Comparison of ENCODE assay signal across 28 mouse cellular contexts in the genomic region with DNA sequence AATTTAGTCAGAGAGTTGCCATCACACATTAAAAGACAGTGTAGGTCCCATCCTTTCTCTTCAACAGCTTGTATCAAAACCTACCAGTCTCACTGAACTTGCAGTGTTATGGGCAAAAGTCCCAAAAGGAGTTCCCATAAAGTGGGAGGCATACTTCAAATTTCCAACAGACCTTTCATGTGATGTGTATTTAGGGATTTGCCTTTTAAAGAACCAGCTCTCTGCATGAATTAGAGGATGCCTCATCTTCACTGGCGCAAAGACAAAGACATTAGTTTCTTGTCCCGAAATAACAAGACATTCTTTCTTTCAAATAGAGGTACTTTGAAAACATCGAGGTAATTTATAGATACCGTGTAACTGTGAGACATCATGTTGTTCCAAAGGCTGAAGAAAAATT. TPM values are rescaled to one million over a fixed set of nuclear protein-coding genes. Genes with fewer than 3 reads are reported as not detected.
"Had no signal": no experiment of that assay in that cellular context is flagged by ENCODE, and none has a peak within 500 bp of the region (broad histone marks: within the 10 kb centered on the region; RNA-seq: fewer than 3 reads in every experiment).

No protein-coding gene starts in this region.

- H3K27ac ChIP-seq: kidney, embryonic 15.5 days; limb, embryonic 10.5 days; limb, embryonic 13.5 days; liver, embryonic 12.5 days; liver, embryonic 15.5 days; lung, embryonic 15.5 days; midbrain, embryonic 10.5 days; midbrain, embryonic 13.5 days; neural tube, embryonic 13.5 days; stomach, embryonic 15.5 days had no signal

- H3K4me3 ChIP-seq: kidney, embryonic 15.5 days; limb, embryonic 10.5 days; limb, embryonic 13.5 days; liver, embryonic 12.5 days; liver, embryonic 15.5 days; lung, embryonic 15.5 days; megakaryocyte, embryonic 14.5 days; midbrain, embryonic 10.5 days; midbrain, embryonic 13.5 days; myocyte; neural tube, embryonic 13.5 days; stomach, embryonic 15.5 days had no signal

- DNase-seq: kidney, adult 2 months; kidney, postnatal 10 days; kidney, postnatal 36 days; layer of hippocampus, postnatal 36 days; liver; lung, adult 18-20 months; lung, postnatal 10 days; lung, postnatal 36 days; retina, postnatal 1 day; right cerebral cortex, postnatal 4 days; spleen, adult 18-20 months; thymus, adult 18-20 months; thymus, postnatal 36 days had no signal

- ATAC-seq: intestine, postnatal 0 days; liver, embryonic 12.5 days; midbrain, embryonic 13.5 days; midbrain, embryonic 16.5 days had no signal

RNA-seq across cellular contexts. Expression of gene Trpc3, which starts 43.1 kb away (rescaled TPM):
- total RNA-seq: monocyte, adult 5-6 weeks had no signal
